Mouse (Mus musculus) layer of hippocampus, adult 18-20 months (tissue): ENCODE data around the gene Gm44790. TPM values are rescaled to one million over a fixed set of nuclear protein-coding genes. Genes with fewer than 3 reads are reported as not detected.

ENCODE experiments used
- DNase-seq, 2 experiments: peaks; one replicate each; pipeline ENCODE4 v3.0.0; 2022; ENCODE audit warnings: low spot score in 2 of 2
- total RNA-seq, 2 experiments: library from RNA; stranded (reverse); gene quantifications; 2 replicates each; pipeline ENCODE4 v1.2.3; 2021

The Gm44790 gene
- total RNA-seq, 2 experiments from 2014 or later, result 0.84 to 2.8 TPM

- peak; percentile 88 to 98 for DNase-seq
Observed at GRCm38 (mm10) chr6:86403728-86404099, 22.7 kb upstream of the Gm44790 start.

DNA sequence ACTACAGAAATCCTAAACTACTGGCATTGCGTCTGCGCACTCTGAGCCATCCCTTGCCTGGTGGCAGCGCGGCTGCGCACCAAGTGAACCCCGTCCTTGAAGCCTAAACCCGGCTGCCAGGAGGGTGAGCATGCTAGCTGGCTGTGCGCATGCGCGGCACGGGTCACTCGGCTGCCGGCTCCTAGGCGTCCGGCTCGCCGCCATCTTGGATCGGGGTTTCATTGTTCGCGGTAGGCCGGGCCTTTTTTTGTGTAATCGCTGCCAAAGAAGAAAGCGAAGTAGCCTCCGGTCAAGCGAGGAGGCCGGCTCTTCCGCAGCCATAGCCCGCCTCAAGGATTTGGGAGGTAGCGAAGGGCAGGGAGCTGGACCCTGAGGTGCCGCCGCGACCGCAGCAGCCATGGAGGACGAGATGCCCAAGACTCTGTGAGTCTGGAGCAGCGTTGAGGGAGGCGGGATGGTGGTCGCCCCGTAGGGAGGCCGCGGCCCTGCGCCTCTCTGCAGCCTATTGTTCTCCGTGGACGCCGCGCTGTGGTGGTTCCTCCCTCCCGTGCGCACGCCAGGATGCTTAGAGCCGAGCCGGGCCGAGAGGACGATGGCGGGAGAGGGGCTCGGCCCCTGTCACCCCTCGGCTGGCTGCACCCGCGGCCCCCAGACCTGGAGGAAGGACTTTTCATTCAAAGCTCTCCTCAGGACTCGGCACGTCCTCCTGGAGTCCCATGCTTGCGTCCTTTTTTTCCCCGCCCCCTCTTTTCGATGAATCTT, 22.2 kb upstream of the Gm44790 start, which contains the start of gene Tia1:
Gene Tia1 (plus strand): TSS at position 120 of the 762 bp plus-strand sequence.
- DNase-seq, result peak; percentile 96 to 97

- no peak for DNase-seq
Observed at GRCm38 (mm10) chr6:86404996-86405395, 21.5 kb upstream of the Gm44790 start.

DNA sequence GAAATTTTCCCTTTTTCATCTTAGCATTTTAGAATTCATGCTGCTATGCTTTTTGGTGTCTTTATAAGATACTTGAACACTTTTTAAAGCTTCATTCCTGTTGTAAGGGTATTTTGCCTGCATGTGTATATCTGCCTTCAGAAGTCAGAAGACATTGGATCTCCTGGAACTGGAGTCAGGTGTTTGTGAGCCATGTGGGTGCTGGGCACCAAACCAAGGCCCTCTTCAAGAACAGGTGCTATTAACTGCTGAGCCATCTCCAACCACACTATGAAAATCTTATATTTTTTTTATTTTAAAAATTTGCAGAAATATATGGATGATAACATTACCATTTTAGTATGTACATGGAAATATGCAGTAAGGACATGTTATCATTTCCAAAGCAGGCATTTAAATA, 20.2 kb upstream of the Gm44790 start:
- no peak for DNase-seq

GRCm38 (mm10) chr6:86418711-86419110, 7.7 kb upstream of the Gm44790 start:
- no peak for DNase-seq

GRCm38 (mm10) chr6:86419239-86419638, 7.2 kb upstream of the Gm44790 start:
- no peak for DNase-seq

DNA sequence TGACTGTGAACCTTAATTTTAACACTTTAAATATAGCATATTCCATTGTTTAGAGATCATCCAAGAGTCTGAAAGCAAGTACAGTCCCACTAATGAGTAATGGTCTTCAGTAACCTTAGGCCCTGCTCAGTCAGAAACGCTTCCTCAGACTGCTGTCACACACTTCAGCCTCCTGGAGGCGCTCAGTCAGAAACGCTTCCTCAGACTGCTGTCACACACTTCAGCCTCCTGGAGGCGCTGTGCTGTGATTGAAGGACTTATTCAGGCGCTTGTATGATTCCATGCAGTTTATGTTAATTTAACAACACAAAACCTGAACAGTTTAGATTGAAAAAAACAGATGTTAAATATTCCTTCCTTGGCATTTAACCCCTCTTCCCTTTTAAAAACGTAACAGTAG, 6.0 kb upstream of the Gm44790 start:
- DNase-seq, result no peak

GRCm38 (mm10) chr6:86431531-86431930, 5.1 kb downstream of the Gm44790 start:
- DNase-seq, result no peak

DNA sequence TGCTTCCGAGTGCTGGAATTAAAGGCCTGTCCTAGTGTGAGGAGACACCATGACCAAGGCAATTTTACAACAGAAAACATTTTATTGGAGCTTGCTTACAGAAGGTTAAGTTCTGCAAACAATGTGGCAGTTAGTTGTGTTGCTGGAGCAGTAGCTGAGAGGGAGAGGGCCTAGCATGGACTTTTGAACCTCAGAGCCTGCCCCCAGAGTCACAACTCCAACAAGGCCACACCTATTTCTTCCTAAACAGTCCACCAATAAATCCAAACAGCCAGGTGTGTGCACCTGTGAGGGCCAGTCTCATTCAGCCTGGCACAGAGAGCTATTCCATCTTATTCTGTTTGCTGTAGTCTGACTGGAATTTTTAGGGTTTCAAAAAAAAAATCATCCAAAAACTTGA, 7.2 kb downstream of the Gm44790 start:
- DNase-seq, result no peak

DNA sequence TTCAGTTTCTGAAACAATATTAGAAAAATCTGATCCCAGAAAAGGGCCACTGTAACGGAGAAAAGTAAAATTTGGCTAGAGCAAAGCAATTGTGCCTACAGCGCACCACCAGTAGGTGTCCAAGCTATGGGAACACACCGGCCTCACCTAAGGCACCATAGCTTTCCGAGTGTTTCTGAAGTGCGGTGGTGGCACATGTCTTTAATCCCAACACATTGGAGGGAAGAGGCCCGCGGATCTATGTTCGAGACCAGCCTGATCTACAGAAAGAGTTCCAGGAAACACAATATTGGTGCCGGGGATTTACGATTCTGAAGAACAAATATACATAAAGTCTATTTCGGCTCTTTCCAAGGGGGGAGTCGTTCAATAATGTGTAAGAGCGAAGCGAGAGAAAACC, 11.3 kb downstream of the Gm44790 start:
- no peak for DNase-seq

- DNase-seq, result peak; percentile 97 to 98
Observed at GRCm38 (mm10) chr6:86438272-86439118, 12.0 kb downstream of the Gm44790 start, which contains the start of gene C87436. TSS of gene C87436 (plus strand) at chr6:86438374.

- DNase-seq, result no peak
Observed at GRCm38 (mm10) chr6:86439119-86439496, 12.7 kb downstream of the Gm44790 start.

- DNase-seq, result no peak
Observed at GRCm38 (mm10) chr6:86439531-86439930, 13.1 kb downstream of the Gm44790 start.

- DNase-seq, result peak in 1 of 2 experiments; percentile 39
Observed at GRCm38 (mm10) chr6:86441571-86441970, 15.1 kb downstream of the Gm44790 start.

- DNase-seq, result no peak
Observed at GRCm38 (mm10) chr6:86445551-86445950, 19.1 kb downstream of the Gm44790 start.

- no peak for DNase-seq
Observed at GRCm38 (mm10) chr6:86446927-86447568, 20.6 kb downstream of the Gm44790 start.

DNA sequence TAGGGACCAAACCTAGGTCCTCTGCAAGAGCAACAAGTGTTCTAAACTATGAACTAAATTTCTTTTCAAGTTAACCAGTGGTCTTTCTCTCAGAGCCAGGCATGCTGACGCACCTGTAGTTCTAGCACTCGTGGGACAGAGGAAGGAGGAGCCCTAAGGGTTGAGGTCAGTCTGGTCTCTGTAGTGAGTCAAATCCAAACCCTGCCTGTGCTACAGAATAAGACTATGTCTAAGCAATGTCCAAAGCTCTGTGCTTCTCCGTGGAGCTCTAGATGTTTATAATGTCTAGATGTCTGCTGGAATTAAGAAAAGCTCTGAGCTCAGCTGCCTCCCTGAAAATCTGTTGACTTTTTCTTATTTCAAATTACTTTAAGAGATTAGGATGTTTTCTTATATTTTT, 30.3 kb downstream of the Gm44790 start:
- no peak for DNase-seq

DNA sequence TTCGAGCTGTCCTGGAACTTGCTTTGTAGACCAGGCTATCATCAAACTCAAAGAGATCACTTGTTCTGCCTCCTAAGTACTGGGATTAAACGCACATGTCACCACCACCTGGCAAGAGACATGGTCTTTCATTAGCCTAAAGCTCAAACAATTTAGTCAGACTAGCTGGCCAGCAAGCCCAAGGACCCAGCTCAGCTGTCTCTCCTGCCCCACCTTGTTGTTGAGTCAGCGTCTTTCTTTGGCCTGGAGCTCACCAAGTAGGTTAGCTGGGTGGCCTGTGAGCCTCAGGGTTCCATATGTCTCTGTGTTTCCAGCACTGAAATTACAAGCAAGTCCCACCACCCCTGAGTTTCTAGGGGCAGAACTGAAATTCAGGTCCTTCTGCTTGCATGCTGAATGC, 36.6 kb downstream of the Gm44790 start:
- DNase-seq, result no peak

GRCm38 (mm10) chr6:86471317-86471716, 44.9 kb downstream of the Gm44790 start:
- no peak for DNase-seq

DNA sequence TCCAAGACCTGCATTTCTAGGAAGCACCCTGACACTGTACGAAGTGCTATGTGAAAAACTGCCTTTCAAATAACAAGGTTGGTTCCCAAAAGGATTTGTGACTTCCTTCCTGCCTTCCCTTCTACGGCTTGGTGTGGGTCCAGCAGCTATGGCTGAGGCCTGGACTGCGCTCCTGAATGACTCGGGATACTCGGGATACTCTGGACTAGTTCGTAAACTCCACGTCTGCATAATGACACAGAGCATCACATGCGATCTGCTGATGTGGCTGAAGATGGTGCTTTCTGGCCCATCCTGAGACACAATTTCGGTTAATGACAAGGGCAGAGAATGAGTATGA, 45.3 kb downstream of the Gm44790 start:
- DNase-seq, result no peak

DNA sequence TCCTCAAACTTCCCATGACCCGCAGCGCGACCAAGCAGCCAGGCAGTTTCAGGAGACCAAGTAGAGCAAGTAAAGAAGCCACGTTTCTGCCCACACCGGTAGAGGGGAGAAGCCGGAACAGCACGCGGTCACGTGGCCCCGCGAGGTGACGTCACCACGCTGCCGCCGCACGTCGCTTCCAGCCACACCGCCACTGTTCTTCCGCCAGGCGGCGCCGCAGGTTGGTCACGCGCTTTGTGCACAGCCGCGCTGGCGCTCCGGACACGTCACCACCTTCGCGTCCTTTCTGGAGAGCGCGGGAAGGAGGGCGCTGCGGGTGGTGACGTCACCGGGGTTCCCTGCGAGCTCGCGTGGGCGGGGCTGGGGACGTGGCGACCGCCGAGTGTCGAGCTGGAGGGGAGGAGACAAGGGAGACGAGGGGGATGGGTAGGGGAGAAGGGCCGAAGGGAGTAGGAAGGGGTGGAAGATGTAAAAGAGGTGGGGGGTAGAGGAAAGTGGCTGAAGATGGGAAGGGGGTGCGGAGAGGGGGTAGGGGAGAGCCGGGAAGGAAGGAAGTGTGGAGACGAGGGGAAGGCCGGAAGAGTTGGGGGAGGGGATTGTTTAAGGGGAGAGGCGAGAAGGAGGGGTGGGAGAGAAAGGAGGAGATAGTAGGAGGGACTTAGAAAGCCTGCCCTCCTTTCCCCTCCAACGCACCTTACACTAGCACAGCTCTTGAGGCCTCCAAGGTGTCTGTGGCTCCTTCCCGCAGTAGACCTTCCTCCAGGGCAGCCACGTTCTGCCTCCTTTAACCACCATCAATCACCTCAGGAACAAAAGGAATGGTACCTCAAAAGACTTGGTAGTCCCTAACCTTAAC, 45.9 kb downstream of the Gm44790 start:
- peak; percentile 100 for DNase-seq
